ENCODE assay signal across 10 mouse cellular contexts in the genomic region with DNA sequence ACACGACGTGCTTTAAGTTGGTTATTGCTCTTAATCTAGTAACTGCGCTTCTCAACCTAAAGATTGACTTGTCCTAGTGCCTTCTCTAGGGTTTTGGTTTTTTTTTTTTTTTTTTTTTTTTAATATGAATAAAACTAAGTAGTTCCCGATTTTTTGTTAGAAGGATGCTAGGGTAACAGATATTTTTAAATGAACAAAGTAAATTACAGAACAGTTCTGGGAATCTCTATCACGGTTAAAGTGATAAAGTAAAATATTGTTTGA. TPM values are rescaled to one million over a fixed set of nuclear protein-coding genes. Genes with fewer than 3 reads are reported as not detected.
DNase-seq lines count a peak whose midpoint lies in the region; ATAC-seq and TF ChIP-seq lines count a peak whose summit lies in the region.
"Had no signal": no experiment of that assay in that cellular context is flagged by ENCODE, and none has a peak within 500 bp of the region (broad histone marks: within the 10 kb centered on the region; RNA-seq: fewer than 3 reads in every experiment).

No protein-coding gene starts in this region.

- no peaks in the 10 kb centered on the region for H3K9me3 ChIP-seq in heart, embryonic 12.5 days (replicated peaks)
- no peaks in the 10 kb centered on the region for H3K9me3 ChIP-seq in E14TG2a.4 (ENCODE audit: low read length)
- no peaks in the 10 kb centered on the region for H3K9me3 ChIP-seq in forebrain, embryonic 15.5 days
- H3K9me3 ChIP-seq in liver, embryonic 16.5 days (replicated peaks; ENCODE audit: control insufficient read depth, low read length), result no peaks in the 10 kb centered on the region

- no peak overlapping the region for H3K27ac ChIP-seq in heart, embryonic 12.5 days (ENCODE audit: poor library complexity, severe bottlenecking)
- H3K27ac ChIP-seq in forebrain, embryonic 15.5 days (replicated peaks), result 0 out of 2 replicates have a peak overlapping the region, but pooled peaks have one; percentile 97
- H3K27ac ChIP-seq in liver, embryonic 16.5 days (ENCODE audit: low read length), result peak overlapping the region; percentile 83; the same call in 1 of the 2 replicates

- no peak for DNase-seq in heart, adult 18-20 months
- no peak for DNase-seq in cerebellum, adult 11-12 months
- DNase-seq: cerebellum, adult 9-11 months had no signal

- peak overlapping the region; percentile 89 for H3K4me3 ChIP-seq in heart, embryonic 12.5 days
- H3K4me3 ChIP-seq in E14TG2a.4 (replicated peaks; ENCODE audit: low read length), result peak overlapping the region; percentile 92
- peak overlapping the region; percentile 97 for H3K4me3 ChIP-seq in forebrain, embryonic 15.5 days
- H3K4me3 ChIP-seq in liver, embryonic 16.5 days (ENCODE audit: low read depth, low read length), result peak overlapping the region; percentile 83

- peaks cover 11% of the 10 kb centered on the region for H3K4me1 ChIP-seq in heart, embryonic 12.5 days (replicated peaks)
- H3K4me1 ChIP-seq in E14TG2a.4 (replicated peaks; ENCODE audit: low read depth, low read length), result peaks cover 51% of the 10 kb centered on the region
- peaks cover 34% of the 10 kb centered on the region for H3K4me1 ChIP-seq in forebrain, embryonic 15.5 days
- H3K4me1 ChIP-seq in liver, embryonic 16.5 days (ENCODE audit: control insufficient read depth, low read depth, low read length), result peaks cover 20% of the 10 kb centered on the region

- H3K9ac ChIP-seq in heart, embryonic 12.5 days, result peak overlapping the region; percentile 97
- H3K9ac ChIP-seq in forebrain, embryonic 15.5 days (replicated peaks), result peak overlapping the region; percentile 76
- H3K9ac ChIP-seq in liver, embryonic 16.5 days (ENCODE audit: low read depth, low read length), result peak overlapping the region; percentile 86

- H3K27me3 ChIP-seq in heart, embryonic 12.5 days (replicated peaks), result no peaks in the 10 kb centered on the region
- no peaks in the 10 kb centered on the region for H3K27me3 ChIP-seq in E14TG2a.4 (ENCODE audit: insufficient read depth, low read length)
- H3K27me3 ChIP-seq in forebrain, embryonic 15.5 days, result no peaks in the 10 kb centered on the region
- H3K27me3 ChIP-seq in liver, embryonic 16.5 days (ENCODE audit: control insufficient read depth, insufficient read depth, low read depth, low read length), result no peaks in the 10 kb centered on the region

- ATAC-seq in heart, embryonic 12.5 days (ENCODE audit: insufficient number of reproducible peaks, low FRiP score), result no peak
- ATAC-seq in forebrain, embryonic 15.5 days (replicated peaks), result no peak
- ATAC-seq in liver, embryonic 16.5 days (ENCODE audit: low read depth), result no peak
- ATAC-seq in granulocyte monocyte progenitor cell, adult 5-6 weeks (replicated peaks; ENCODE audit: poor library complexity, severe bottlenecking), result no peak
- ATAC-seq in frontal cortex, adult (ENCODE audit: low TSS enrichment), result no peak

- H3K4me2 ChIP-seq in heart, embryonic 12.5 days, result peak overlapping the region; percentile 83
- H3K4me2 ChIP-seq in forebrain, embryonic 15.5 days (replicated peaks), result peak overlapping the region; percentile 56
- peak overlapping the region; percentile 94 for H3K4me2 ChIP-seq in liver, embryonic 16.5 days (ENCODE audit: low read depth, low read length)

- peaks cover 14% of the 10 kb centered on the region for H3K36me3 ChIP-seq in heart, embryonic 12.5 days
- H3K36me3 ChIP-seq in E14TG2a.4 (ENCODE audit: insufficient read depth, low read length), result peaks cover 39% of the 10 kb centered on the region
- H3K36me3 ChIP-seq in forebrain, embryonic 15.5 days, result peaks cover 3% of the 10 kb centered on the region; the same call in 1 of the 2 replicates
- H3K36me3 ChIP-seq in liver, embryonic 16.5 days (ENCODE audit: control insufficient read depth, insufficient read depth), result no peaks in the 10 kb centered on the region; the same call in 1 of the 2 replicates

- TF ChIP-seq CTCF in E14TG2a.4 (conservative IDR thresholded peaks at IDR 0.05; ENCODE audit: low read length), result no peak

- WGBS in heart, embryonic 12.5 days, result 3% methylated on average over 5 of the region's 5 CpGs
- WGBS in forebrain, embryonic 15.5 days, result 4% methylated on average over 5 of the region's 5 CpGs
- WGBS in liver, embryonic 16.5 days (ENCODE audit: insufficient replicate concordance), result 3% methylated on average over 5 of the region's 5 CpGs

RNA-seq across cellular contexts. Expression of a gene that starts 1.1 kb away (rescaled TPM):
- polyA plus RNA-seq in heart, embryonic 12.5 days (2016; fragmentation: Nextera tagmentation; extraction: Ambion mirVana), result 217 and 224 TPM in 2 replicates
- 100 to 1,000 TPM; 131 to 151 TPM for total RNA-seq in heart, adult 18-20 months (2021)
- 64.6 and 69.0 TPM in 2 replicates for polyA plus RNA-seq in forebrain, embryonic 15.5 days (2015; fragmentation: Nextera tagmentation; extraction: Ambion mirVana)
- polyA plus RNA-seq in liver, embryonic 16.5 days (2015; fragmentation: Nextera tagmentation; extraction: Ambion mirVana), result 65.0 and 67.8 TPM in 2 replicates
- 140 and 168 TPM in 2 replicates for total RNA-seq in granulocyte monocyte progenitor cell, adult 5-6 weeks (2014; fragmentation: Nextera tagmentation)
- total RNA-seq in granulocyte monocyte progenitor cell, adult 5-6 weeks (2017), result 169 and 206 TPM in 2 replicates

RNA-seq across cellular contexts. Expression of a gene that starts 30.1 kb away (rescaled TPM):
- 1.1 TPM in 2 replicates for polyA plus RNA-seq in heart, embryonic 12.5 days (2016; fragmentation: Nextera tagmentation; extraction: Ambion mirVana)
- total RNA-seq in heart, adult 18-20 months (2021), result 1 to 10 TPM in 1 of 2 experiments, under 1 TPM in 1; 0.74 to 1.9 TPM
- polyA plus RNA-seq in forebrain, embryonic 15.5 days (2015; fragmentation: Nextera tagmentation; extraction: Ambion mirVana), result 1.5 and 3.3 TPM in 2 replicates
- not detected in 2 replicates for polyA plus RNA-seq in liver, embryonic 16.5 days (2015; fragmentation: Nextera tagmentation; extraction: Ambion mirVana)
- total RNA-seq in granulocyte monocyte progenitor cell, adult 5-6 weeks (2014; fragmentation: Nextera tagmentation), result not detected in 2 replicates
- not detected in 2 replicates for total RNA-seq in granulocyte monocyte progenitor cell, adult 5-6 weeks (2017)
- polyA plus RNA-seq: CD4-positive, CD25-positive, alpha-beta regulatory T cell, adult 4 months had no signal

RNA-seq across cellular contexts. Expression of a gene that starts 30.2 kb away (rescaled TPM):
- polyA plus RNA-seq in heart, embryonic 12.5 days (2016; fragmentation: Nextera tagmentation; extraction: Ambion mirVana), result 42.7 and 45.6 TPM in 2 replicates
- 10 to 100 TPM; 32.6 to 33.6 TPM for total RNA-seq in heart, adult 18-20 months (2021)
- 36.6 and 38.2 TPM in 2 replicates for polyA plus RNA-seq in forebrain, embryonic 15.5 days (2015; fragmentation: Nextera tagmentation; extraction: Ambion mirVana)
- 13.5 and 14.6 TPM in 2 replicates for polyA plus RNA-seq in liver, embryonic 16.5 days (2015; fragmentation: Nextera tagmentation; extraction: Ambion mirVana)
- total RNA-seq in granulocyte monocyte progenitor cell, adult 5-6 weeks (2014; fragmentation: Nextera tagmentation), result 23.0 and 24.4 TPM in 2 replicates
- 10.1 and 13.0 TPM in 2 replicates for total RNA-seq in granulocyte monocyte progenitor cell, adult 5-6 weeks (2017)

RNA-seq across cellular contexts. Expression of a gene that starts 44.2 kb away (rescaled TPM):
- polyA plus RNA-seq in heart, embryonic 12.5 days (2016; fragmentation: Nextera tagmentation; extraction: Ambion mirVana), result 38.9 and 45.3 TPM in 2 replicates
- total RNA-seq in heart, adult 18-20 months (2021), result 10 to 100 TPM in 1 of 2 experiments, 1 to 10 TPM in 1; 9.5 to 13.1 TPM
- 39.9 and 42.0 TPM in 2 replicates for polyA plus RNA-seq in forebrain, embryonic 15.5 days (2015; fragmentation: Nextera tagmentation; extraction: Ambion mirVana)
- polyA plus RNA-seq in liver, embryonic 16.5 days (2015; fragmentation: Nextera tagmentation; extraction: Ambion mirVana), result 5.3 and 5.4 TPM in 2 replicates
- total RNA-seq in granulocyte monocyte progenitor cell, adult 5-6 weeks (2014; fragmentation: Nextera tagmentation), result 74.8 and 105 TPM in 2 replicates
- 32.2 and 49.3 TPM in 2 replicates for total RNA-seq in granulocyte monocyte progenitor cell, adult 5-6 weeks (2017)
